Mouse (Mus musculus) intestine, postnatal 0 days (tissue): ENCODE measurements around the gene Pax9. TPM values are rescaled to one million over a fixed set of nuclear protein-coding genes. Genes with fewer than 3 reads are reported as not detected.

ENCODE experiments used
- ATAC-seq: fragments of 200-750 bp; cut with Nextera tagmentation; 2 replicates; pipeline ENCODE4 v1.8.0; 2017; ENCODE audit warnings: mild to moderate bottlenecking, moderate TSS enrichment, moderate library complexity
- H3K27ac ChIP-seq: fragments of 300-500 bp; sonication (generic); 2 replicates; pipeline ENCODE4 v1.5.1; 2014; ENCODE audit warnings: mild to moderate bottlenecking, low read depth, low read length, moderate library complexity
- H3K27me3 ChIP-seq: fragments of 300-500 bp; sonication (generic); replicated peaks from 2 replicates; pipeline ENCODE4 v1.6.1; 2014; ENCODE audit warnings: low read length, mixed read lengths; ENCODE audit not compliant: control insufficient read depth, insufficient read depth
- H3K36me3 ChIP-seq: fragments of 300-500 bp; sonication (generic); 2 replicates; pipeline ENCODE4 v1.6.1; 2014; ENCODE audit warnings: mild to moderate bottlenecking, moderate library complexity; ENCODE audit not compliant: control insufficient read depth, insufficient read depth
- H3K4me1 ChIP-seq: fragments of 300-500 bp; sonication (generic); replicated peaks from 2 replicates; pipeline ENCODE4 v1.6.1; 2014; ENCODE audit warnings: antibody characterized with exemption, low read length, mixed read lengths; ENCODE audit not compliant: control insufficient read depth, insufficient read depth
- H3K4me2 ChIP-seq: fragments of 300-500 bp; sonication (generic); replicated peaks from 2 replicates; pipeline ENCODE4 v1.6.1; 2014; ENCODE audit warnings: low read depth, mild to moderate bottlenecking, moderate library complexity
- H3K4me3 ChIP-seq: fragments of 300-500 bp; sonication (generic); 2 replicates; pipeline ENCODE4 v1.5.1; 2014; ENCODE audit warnings: low read depth, low read length
- H3K9ac ChIP-seq: fragments of 300-500 bp; sonication (generic); 2 replicates; pipeline ENCODE4 v1.6.1; 2014; ENCODE audit warnings: mild to moderate bottlenecking, low read depth, low read length
- H3K9me3 ChIP-seq: fragments of 300-500 bp; sonication (generic); 2 replicates; pipeline ENCODE4 v1.6.1; 2016; ENCODE audit warnings: mixed run types; ENCODE audit not compliant: control insufficient read depth
- CTCF ChIP-seq: sonication (generic); IDR thresholded peaks from 2 replicates; pipeline ENCODE4 v1.5.1; 2016; ENCODE audit warnings: low read depth, mild to moderate bottlenecking, control low read depth, antibody characterized with exemption, moderate library complexity
- WGBS: fragments of 180-500 bp; shearing (Covaris S2); extraction: QIAGEN DNeasy Blood & Tissue Kit; methylation state at CpG from one replicate; pipeline ENCODE4 v1.1.7; 2014; 5-methylcytosine and 5-hydroxymethylcytosine counted together
- polyA plus RNA-seq: library from polyadenylated mRNA; unstranded; fragments of >200 nt; fragmentation: Nextera tagmentation; extraction: Ambion mirVana; gene quantifications from 2 replicates; pipeline ENCODE4 v1.2.1, GENCODE M21; 2015

The Pax9 gene
- polyA plus RNA-seq, 1 experiment from 2014 or later = not detected

- ATAC-seq = no peak
- TF ChIP-seq CTCF = no peak
- Histone ChIP-seq H3K9ac (no peak overlapping the region), H3K27me3 (peaks cover 100% of the 10 kb centered on the region), H3K4me1 (no peaks in the 10 kb centered on the region; the same call in 1 of the 2 replicates), H3K27ac (no peak overlapping the region), H3K9me3 (no peaks in the 10 kb centered on the region), H3K4me3 (no peak overlapping the region), H3K36me3 (no peaks in the 10 kb centered on the region), H3K4me2 (no peak overlapping the region)
- 10% methylated on average over 19 of the region's 19 CpGs for WGBS
These were observed 969 bp downstream of the Pax9 start for GRCm38 (mm10) chr12:56692536-56692935.

- no peak for TF ChIP-seq CTCF
- H3K9ac ChIP-seq = no peak overlapping the region
- H3K9me3 ChIP-seq = no peaks in the 10 kb centered on the region
- H3K4me3 ChIP-seq = no peak overlapping the region
- H3K36me3 ChIP-seq = no peaks in the 10 kb centered on the region
- H3K27me3 ChIP-seq = peaks cover 98% of the 10 kb centered on the region
- ATAC-seq = no peak
- 13% methylated on average over 14 of the region's 14 CpGs for WGBS
- no peak overlapping the region for H3K27ac ChIP-seq
- H3K4me1 ChIP-seq = no peaks in the 10 kb centered on the region; the same call in 1 of the 2 replicates
- no peak overlapping the region for H3K4me2 ChIP-seq
These were observed 2.0 kb downstream of the Pax9 start for GRCm38 (mm10) chr12:56693411-56694098.

- H3K4me3 ChIP-seq = no peak overlapping the region; the same call in 1 of the 2 replicates
- H3K27ac ChIP-seq = no peak overlapping the region
- H3K4me1 ChIP-seq = no peaks in the 10 kb centered on the region; the same call in 1 of the 2 replicates
- H3K36me3 ChIP-seq = no peaks in the 10 kb centered on the region
- TF ChIP-seq CTCF = no peak
- 6% methylated on average over 14 of the region's 14 CpGs for WGBS
- no peak overlapping the region for H3K9ac ChIP-seq
- ATAC-seq = no peak
- no peaks in the 10 kb centered on the region for H3K9me3 ChIP-seq
- H3K27me3 ChIP-seq = peaks cover 96% of the 10 kb centered on the region
- no peak overlapping the region for H3K4me2 ChIP-seq
These were observed 2.8 kb downstream of the Pax9 start for GRCm38 (mm10) chr12:56694361-56694760.

DNA sequence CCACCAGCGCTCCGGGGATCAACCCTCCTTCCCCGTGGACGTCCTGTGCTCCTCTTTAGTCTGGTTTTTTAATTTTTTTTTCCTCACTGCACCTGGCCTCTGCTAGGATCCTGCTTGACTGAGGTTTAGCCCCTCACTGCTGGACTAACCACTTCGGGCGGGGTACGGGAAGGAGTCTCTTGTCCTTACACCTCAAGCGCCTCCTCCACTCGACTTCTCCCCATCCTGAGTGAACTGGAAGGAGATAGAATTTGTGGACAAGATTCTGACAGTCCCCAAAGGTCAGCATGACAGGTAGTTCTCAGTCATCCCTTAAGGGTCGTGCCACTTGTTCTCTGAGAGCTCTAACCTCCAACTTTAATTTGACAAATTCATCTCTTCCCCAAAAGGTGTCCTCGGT, 3.4 kb downstream of the Pax9 start:
- Histone ChIP-seq H3K36me3 (no peaks in the 10 kb centered on the region), H3K4me2 (peak overlapping the region; percentile 52), H3K4me1 (no peaks in the 10 kb centered on the region; the same call in 1 of the 2 replicates), H3K4me3 (peak overlapping the region; percentile 27; the same call in 1 of the 2 replicates), H3K9ac (no peak overlapping the region), H3K27ac (no peak overlapping the region), H3K9me3 (no peaks in the 10 kb centered on the region), H3K27me3 (peaks cover 96% of the 10 kb centered on the region)
- 2% methylated on average over 11 of the region's 11 CpGs for WGBS
- no peak for TF ChIP-seq CTCF
- ATAC-seq = no peak

DNA sequence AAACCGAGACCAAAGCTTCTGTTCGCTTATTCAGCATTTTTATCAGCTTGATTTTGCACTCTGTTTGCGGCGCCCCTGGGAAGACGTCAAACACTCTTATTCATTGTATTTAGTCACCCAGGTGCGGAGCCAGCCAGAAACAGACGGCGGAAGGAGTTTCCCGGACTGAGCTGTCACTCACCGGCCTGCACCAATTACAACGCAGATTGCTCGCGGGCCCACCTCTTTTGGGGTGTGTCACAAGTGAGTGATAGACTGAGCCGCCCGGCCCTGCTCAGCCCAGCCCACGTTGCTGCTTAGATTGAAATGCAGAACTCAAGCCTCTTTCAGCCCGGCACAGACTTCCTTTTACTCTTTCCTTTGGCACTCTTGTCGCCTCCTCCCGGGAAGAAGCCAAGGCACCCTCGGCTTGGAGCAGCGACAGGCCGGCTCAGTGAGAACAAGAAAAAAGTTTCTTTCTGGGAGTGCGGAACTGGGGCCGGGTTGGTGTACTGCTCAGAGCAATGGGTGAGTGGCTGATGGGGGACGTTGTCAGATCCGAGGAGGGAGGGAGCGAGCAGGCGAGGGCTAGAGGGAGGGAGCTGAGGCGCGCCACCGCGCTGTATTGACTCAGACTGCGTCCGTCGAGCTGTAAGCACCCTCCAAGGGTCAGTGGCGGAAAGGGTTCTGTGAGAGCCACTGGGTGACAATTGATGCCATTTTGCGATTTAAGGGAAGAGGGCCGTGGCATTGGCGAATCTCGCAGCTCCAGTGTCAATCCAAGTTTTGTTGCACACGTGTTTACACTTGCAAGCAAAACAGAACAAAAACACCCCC, 4.0 kb downstream of the Pax9 start:
- no peak for TF ChIP-seq CTCF
- Histone ChIP-seq H3K9ac (no peak overlapping the region), H3K4me3 (peak overlapping the region; percentile 27), H3K36me3 (no peaks in the 10 kb centered on the region), H3K4me2 (peak overlapping the region; percentile 52), H3K27me3 (peaks cover 96% of the 10 kb centered on the region), H3K9me3 (no peaks in the 10 kb centered on the region), H3K4me1 (no peaks in the 10 kb centered on the region; the same call in 1 of the 2 replicates), H3K27ac (no peak overlapping the region)
- WGBS = under 1% methylated on average over 41 of the region's 41 CpGs
- peak; percentile 88 for ATAC-seq
